Mouse (Mus musculus): ENCODE data around the gene Usp24.

DNA sequence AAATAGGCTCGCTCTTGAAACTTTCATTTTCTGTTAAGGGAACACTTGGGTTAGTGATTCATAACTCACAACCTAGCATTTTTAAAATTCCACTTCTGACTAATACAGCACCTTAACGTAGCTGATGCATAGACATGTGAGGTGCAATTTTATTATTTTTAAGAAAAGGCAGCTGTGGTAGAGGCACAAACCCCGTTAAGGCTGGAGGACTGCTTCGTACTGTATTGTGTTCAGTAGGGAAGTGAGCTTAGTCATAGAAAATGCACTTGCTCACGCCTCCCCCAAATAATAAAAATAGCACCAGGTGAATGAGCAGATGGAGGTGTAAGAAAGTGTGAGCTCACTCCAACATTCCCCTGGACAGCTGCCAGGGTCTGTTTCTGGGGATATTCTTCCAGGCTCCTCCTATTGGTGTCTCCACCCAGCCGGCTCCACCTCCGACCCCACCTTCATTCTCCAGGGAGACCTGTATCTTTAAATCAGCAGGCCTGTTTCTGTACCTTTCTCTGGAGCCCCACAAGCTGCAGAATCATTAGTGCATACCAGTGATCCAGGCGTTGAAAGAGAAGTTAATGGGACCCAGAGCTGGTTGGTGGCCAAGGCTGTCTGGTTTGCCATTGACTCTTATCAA, 34.4 kb upstream of the Usp24 start:
- TF ChIP-seq CTCF (IDR thresholded peaks at IDR 0.05 in 2 of 3, conservative IDR thresholded peaks at IDR 0.05 in 1 of 3; ENCODE audit: control insufficient read depth in 1 of 3, insufficient read depth in 1 of 3, low read depth in 2 of 3, low read length in 3 of 3, poor library complexity in 1 of 3, severe bottlenecking in 1 of 3) (no peak), MYC (IDR thresholded peaks at IDR 0.05; ENCODE audit: low read depth, low read length) (no peak), MAZ (IDR thresholded peaks at IDR 0.05; ENCODE audit: low read depth, low read length) (no peak), ETS1 (IDR thresholded peaks at IDR 0.05; ENCODE audit: low read depth, low read length) (peak; percentile 38; the same call in 1 of the 2 replicates), MEF2A (IDR thresholded peaks at IDR 0.05; ENCODE audit: extremely low read depth, insufficient replicate concordance, low read depth, low read length, poor library complexity, severe bottlenecking) (no peak), USF2 (IDR thresholded peaks at IDR 0.05; ENCODE audit: borderline replicate concordance in 1 of 2, insufficient read depth in 1 of 2, low read depth in 1 of 2, low read length in 2 of 2) (no peak), POLR2A (IDR thresholded peaks at IDR 0.05; ENCODE audit: control insufficient read depth in 1 of 2, insufficient read depth in 1 of 2, low read depth in 1 of 2, low read length in 2 of 2, poor library complexity in 1 of 2) (no peak), HCFC1 (IDR thresholded peaks at IDR 0.05; ENCODE audit: low read depth, low read length) (no peak), MAFK (IDR thresholded peaks at IDR 0.05; ENCODE audit: borderline replicate concordance, low read depth, low read length) (no peak), MAX (IDR thresholded peaks at IDR 0.05; ENCODE audit: low read length) (0 out of 2 replicates have a peak, but pooled peaks have one; percentile 12), CHD2 (IDR thresholded peaks at IDR 0.05; ENCODE audit: low read length) (no peak), KAT2A (conservative IDR thresholded peaks at IDR 0.05; ENCODE audit: low read depth, low read length) (no peak), GATA1 (IDR thresholded peaks at IDR 0.05; ENCODE audit: low read depth, low read length) (no peak), USF1 (IDR thresholded peaks at IDR 0.05; ENCODE audit: low read depth, low read length) (no peak)
